Mouse (Mus musculus): ENCODE measurements at regions not wholly inside any gene's neighbourhood (a gene's known extent, or its start where the extent isn't known, plus 50 kb on each side); places are given as distances from the start of the nearest gene placed in this dataset.
"Not testable (repeated sequence)": the region's sequence is repeated elsewhere in the genome, so short reads cannot be mapped to it uniquely, and the experiment has no call there.

- DNase-seq (ENCODE audit: low read depth, low spot score), result not testable (repeated sequence)
Measured at GRCm38 (mm10) chr16:46811835-46812234, 313.5 kb upstream of the Nectin3 start.

- DNase-seq (ENCODE audit: low read depth, low spot score), result no peak
Measured at GRCm38 (mm10) chr16:46807476-46807875, 309.2 kb upstream of the Nectin3 start.

GRCm38 (mm10) chr16:46776367-46776766 is 278.0 kb upstream of the Nectin3 start:
- DNase-seq (ENCODE audit: low read depth, low spot score), result no peak

GRCm38 (mm10) chr16:46769383-46769782 is 271.1 kb upstream of the Nectin3 start:
- DNase-seq (ENCODE audit: low read depth, low spot score), result no peak

GRCm38 (mm10) chr16:46768376-46768775 is 270.1 kb upstream of the Nectin3 start:
- DNase-seq (ENCODE audit: low read depth, low spot score), result no peak

GRCm38 (mm10) chr16:46735140-46735539 is 236.8 kb upstream of the Nectin3 start:
- DNase-seq (ENCODE audit: low read depth, low spot score), result no peak

GRCm38 (mm10) chr16:46728424-46728823 is 230.1 kb upstream of the Nectin3 start:
- no peak for DNase-seq (ENCODE audit: low read depth, low spot score)

- DNase-seq (ENCODE audit: low read depth, low spot score), result no peak
Measured at GRCm38 (mm10) chr16:46723660-46724059, 225.3 kb upstream of the Nectin3 start.

- peak; percentile 13 for DNase-seq (ENCODE audit: low read depth, low spot score)
Measured at GRCm38 (mm10) chr16:46679787-46680186, 181.5 kb upstream of the Nectin3 start.

- DNase-seq (ENCODE audit: low read depth, low spot score), result no peak
Measured at GRCm38 (mm10) chr16:46669590-46669989, 171.3 kb upstream of the Nectin3 start.

- no peak for DNase-seq (ENCODE audit: low read depth, low spot score)
Measured at GRCm38 (mm10) chr16:46665566-46665965, 167.2 kb upstream of the Nectin3 start.

GRCm38 (mm10) chr16:46663008-46663407 is 164.7 kb upstream of the Nectin3 start:
- DNase-seq (ENCODE audit: low read depth, low spot score), result no peak

- no peak for DNase-seq (ENCODE audit: low read depth, low spot score)
Measured at GRCm38 (mm10) chr16:46655041-46655440, 156.7 kb upstream of the Nectin3 start.

GRCm38 (mm10) chr16:46625807-46626206 is 127.5 kb upstream of the Nectin3 start:
- DNase-seq (ENCODE audit: low read depth, low spot score), result no peak

- no peak for DNase-seq (ENCODE audit: low read depth, low spot score)
Measured at GRCm38 (mm10) chr16:46623246-46623645, 124.9 kb upstream of the Nectin3 start.

- DNase-seq (ENCODE audit: low read depth, low spot score), result no peak
Measured at GRCm38 (mm10) chr16:46619871-46620270, 121.5 kb upstream of the Nectin3 start.

GRCm38 (mm10) chr16:46617544-46618335 is 119.4 kb upstream of the Nectin3 start:
- no peak for DNase-seq (ENCODE audit: low read depth, low spot score)

GRCm38 (mm10) chr16:46616606-46617005 is 118.3 kb upstream of the Nectin3 start:
- no peak for DNase-seq (ENCODE audit: low read depth, low spot score)

- no peak for DNase-seq (ENCODE audit: low read depth, low spot score)
Measured at GRCm38 (mm10) chr16:46613062-46613818, 114.9 kb upstream of the Nectin3 start.

- DNase-seq (ENCODE audit: low read depth, low spot score), result no peak
Measured at GRCm38 (mm10) chr16:46605879-46606203, 107.5 kb upstream of the Nectin3 start.

GRCm38 (mm10) chr16:46605001-46605878 is 106.9 kb upstream of the Nectin3 start:
- no peak for DNase-seq (ENCODE audit: low read depth, low spot score)
